Mouse (Mus musculus) stomach, embryonic 14.5 days (tissue): ENCODE data around the gene Cdca4. TPM values are rescaled to one million over a fixed set of nuclear protein-coding genes. Genes with fewer than 3 reads are reported as not detected.

ENCODE experiments used
- ATAC-seq: fragments of 200-750 bp; cut with Nextera tagmentation; 2 replicates; pipeline ENCODE4 v1.8.0; 2017; ENCODE audit warnings: low read depth, moderate TSS enrichment; ENCODE audit not compliant: insufficient number of reproducible peaks, insufficient read depth, low FRiP score
- H3K27ac ChIP-seq: fragments of 300-500 bp; sonication (generic); 2 replicates; pipeline ENCODE4 v1.5.1; 2014; ENCODE audit warnings: mild to moderate bottlenecking, low read length, moderate library complexity, mixed read lengths
- H3K27me3 ChIP-seq: fragments of 300-500 bp; sonication (generic); 2 replicates; pipeline ENCODE4 v1.6.1; 2014; ENCODE audit warnings: low read length, control low read depth, mixed read lengths; ENCODE audit not compliant: control insufficient read depth, insufficient read depth
- H3K36me3 ChIP-seq: fragments of 300-500 bp; sonication (generic); 2 replicates; pipeline ENCODE4 v1.6.1; 2014; ENCODE audit warnings: mild to moderate bottlenecking, control low read depth, low read length, moderate library complexity, mixed read lengths; ENCODE audit not compliant: control insufficient read depth, insufficient read depth
- H3K4me1 ChIP-seq: fragments of 300-500 bp; sonication (generic); 2 replicates; pipeline ENCODE4 v1.6.1; 2014; ENCODE audit warnings: low read length, control low read depth, mixed read lengths; ENCODE audit not compliant: control insufficient read depth, insufficient read depth
- H3K4me2 ChIP-seq: fragments of 300-500 bp; sonication (generic); replicated peaks from 2 replicates; pipeline ENCODE4 v1.6.1; 2014; ENCODE audit warnings: low read depth, low read length, control low read depth
- H3K4me3 ChIP-seq: fragments of 300-500 bp; sonication (generic); 2 replicates; pipeline ENCODE4 v1.5.1; 2014; ENCODE audit warnings: low read depth, low read length, control low read depth
- H3K9ac ChIP-seq: fragments of 300-500 bp; sonication (generic); replicated peaks from 2 replicates; pipeline ENCODE4 v1.6.1; 2014; ENCODE audit warnings: low read depth, mild to moderate bottlenecking, control low read depth, low read length, moderate library complexity, mixed read lengths
- H3K9me3 ChIP-seq: fragments of 300-500 bp; sonication (generic); 2 replicates; pipeline ENCODE4 v1.6.1; 2016; ENCODE audit warnings: low read depth, low read length, control low read depth; ENCODE audit not compliant: control insufficient read depth
- WGBS: fragments of 180-500 bp; shearing (Covaris S2); extraction: QIAGEN DNeasy Blood & Tissue Kit; methylation state at CpG from one replicate; pipeline ENCODE4 v1.1.7; 2014; 5-methylcytosine and 5-hydroxymethylcytosine counted together
- polyA plus RNA-seq: library from polyadenylated mRNA; unstranded; fragments of >200 nt; fragmentation: Nextera tagmentation; extraction: Ambion mirVana; gene quantifications from 2 replicates; pipeline ENCODE4 v1.2.1, GENCODE M21; 2014

Gene Cdca4
- polyA plus RNA-seq, 1 experiment from 2014 or later, result 130 TPM

- H3K9me3 ChIP-seq, result no peaks in the 10 kb centered on the region
- 59% methylated on average over 2 of the region's 2 CpGs for WGBS
- ATAC-seq, result no peak
Observed at GRCm38 (mm10) chr12:112835046-112835445, 5.8 kb upstream of the Cdca4 start.

GRCm38 (mm10) chr12:112833527-112833926 is 4.3 kb upstream of the Cdca4 start:
- H3K36me3 ChIP-seq, result no peaks in the 10 kb centered on the region
- H3K4me1 ChIP-seq, result peaks cover 7% of the 10 kb centered on the region
- H3K4me2 ChIP-seq, result no peak overlapping the region
- ATAC-seq, result no peak
- no peak overlapping the region for H3K9ac ChIP-seq
- H3K27ac ChIP-seq, result no peak overlapping the region
- WGBS, result 78% methylated on average over 6 of the region's 6 CpGs
- no peak overlapping the region for H3K4me3 ChIP-seq
- no peaks in the 10 kb centered on the region for H3K27me3 ChIP-seq
- no peaks in the 10 kb centered on the region for H3K9me3 ChIP-seq

More at GRCm38 (mm10) chr12:112835046-112835445, 5.8 kb upstream of the Cdca4 start:
- peaks cover 7% of the 10 kb centered on the region for H3K4me1 ChIP-seq
- H3K27me3 ChIP-seq, result no peaks in the 10 kb centered on the region
- no peak overlapping the region for H3K27ac ChIP-seq
- H3K9ac ChIP-seq, result no peak overlapping the region
- H3K36me3 ChIP-seq, result no peaks in the 10 kb centered on the region
- H3K4me2 ChIP-seq, result no peak overlapping the region
- H3K4me3 ChIP-seq, result no peak overlapping the region

GRCm38 (mm10) chr12:112832411-112832810 is 3.2 kb upstream of the Cdca4 start:
- 91% methylated on average over 5 of the region's 5 CpGs for WGBS
- no peak overlapping the region for H3K9ac ChIP-seq
- H3K27ac ChIP-seq, result no peak overlapping the region
- H3K4me3 ChIP-seq, result no peak overlapping the region
- H3K27me3 ChIP-seq, result no peaks in the 10 kb centered on the region
- peaks cover 4% of the 10 kb centered on the region; the same call in 1 of the 2 replicates for H3K36me3 ChIP-seq
- no peak for ATAC-seq
- no peaks in the 10 kb centered on the region for H3K9me3 ChIP-seq
- H3K4me2 ChIP-seq, result no peak overlapping the region
- peaks cover 15% of the 10 kb centered on the region for H3K4me1 ChIP-seq

GRCm38 (mm10) chr12:112830570-112830969 is 1.3 kb upstream of the Cdca4 start:
- no peak overlapping the region for H3K27ac ChIP-seq
- 80% methylated on average over 3 of the region's 3 CpGs for WGBS
- no peaks in the 10 kb centered on the region for H3K9me3 ChIP-seq
- no peak for ATAC-seq
- peak overlapping the region; percentile 63; the same call in 1 of the 2 replicates for H3K9ac ChIP-seq
- no peaks in the 10 kb centered on the region for H3K27me3 ChIP-seq
- peak overlapping the region; percentile 72 for H3K4me2 ChIP-seq
- peak overlapping the region; percentile 99 for H3K4me3 ChIP-seq
- H3K4me1 ChIP-seq, result peaks cover 24% of the 10 kb centered on the region
- peaks cover 10% of the 10 kb centered on the region; the same call in 1 of the 2 replicates for H3K36me3 ChIP-seq

GRCm38 (mm10) chr12:112830141-112830540 is 918 bp upstream of the Cdca4 start:
- Histone ChIP-seq H3K4me1 (peaks cover 24% of the 10 kb centered on the region), H3K9me3 (no peaks in the 10 kb centered on the region), H3K36me3 (peaks cover 10% of the 10 kb centered on the region; the same call in 1 of the 2 replicates), H3K4me2 (peak overlapping the region; percentile 72), H3K9ac (peak overlapping the region; percentile 63), H3K4me3 (peak overlapping the region; percentile 99), H3K27ac (peak overlapping the region; percentile 24; the same call in 1 of the 2 replicates), H3K27me3 (no peaks in the 10 kb centered on the region)
- ATAC-seq, result no peak
- WGBS, result 24% methylated on average over 2 of the region's 2 CpGs

GRCm38 (mm10) chr12:112828501-112829243 is 551 bp downstream of the Cdca4 start:
- peak overlapping the region; percentile 90 for H3K27ac ChIP-seq
- H3K4me2 ChIP-seq, result peak overlapping the region; percentile 73
- WGBS, result under 1% methylated on average over 44 of the region's 51 CpGs
- H3K9ac ChIP-seq, result peak overlapping the region; percentile 86
- H3K4me1 ChIP-seq, result peaks cover 30% of the 10 kb centered on the region
- peak; percentile 83 for ATAC-seq
- H3K27me3 ChIP-seq, result no peaks in the 10 kb centered on the region
- H3K4me3 ChIP-seq, result peak overlapping the region; percentile 99
- H3K9me3 ChIP-seq, result no peaks in the 10 kb centered on the region
- peaks cover 17% of the 10 kb centered on the region for H3K36me3 ChIP-seq

GRCm38 (mm10) chr12:112825901-112826300 is 3.3 kb downstream of the Cdca4 start:
- peaks cover 30% of the 10 kb centered on the region for H3K36me3 ChIP-seq
- H3K27me3 ChIP-seq, result no peaks in the 10 kb centered on the region
- H3K9ac ChIP-seq, result no peak overlapping the region
- no peak for ATAC-seq
- 82% methylated on average over 5 of the region's 5 CpGs for WGBS
- H3K4me1 ChIP-seq, result peaks cover 33% of the 10 kb centered on the region
- no peak overlapping the region for H3K4me2 ChIP-seq
- H3K4me3 ChIP-seq, result no peak overlapping the region
- H3K9me3 ChIP-seq, result no peaks in the 10 kb centered on the region
- no peak overlapping the region for H3K27ac ChIP-seq

- no peak for ATAC-seq
- Histone ChIP-seq H3K27ac (peak overlapping the region; percentile 10; the same call in 1 of the 2 replicates), H3K4me1 (peaks cover 26% of the 10 kb centered on the region; the same call in 1 of the 2 replicates), H3K36me3 (peaks cover 54% of the 10 kb centered on the region), H3K9ac (0 out of 2 replicates have a peak overlapping the region, but pooled peaks have one; percentile 0), H3K4me2 (no peak overlapping the region), H3K27me3 (no peaks in the 10 kb centered on the region), H3K9me3 (no peaks in the 10 kb centered on the region), H3K4me3 (no peak overlapping the region)
- 58% methylated on average over 4 of the region's 4 CpGs for WGBS
Observed at GRCm38 (mm10) chr12:112823221-112823620, 6.0 kb downstream of the Cdca4 start.
